Mouse (Mus musculus): Measurements from ENCODE around the gene Dmbx1.

GRCm38 (mm10) chr4:115978911-115979310 lies 39.2 kb upstream of the Dmbx1 start:
- TF ChIP-seq CTCF (IDR thresholded peaks at IDR 0.05) (no peak), POLR2A (IDR thresholded peaks at IDR 0.05; ENCODE audit: insufficient read depth, low read depth, low read length) (no peak)

Data from heart, adult 2 months (tissue).